Mouse (Mus musculus) MEL (cell line): Measurements from ENCODE around the gene Myo1a. TPM values are rescaled to one million over a fixed set of nuclear protein-coding genes. Genes with fewer than 3 reads are reported as not detected.

Source experiments
- DNase-seq: peaks from one replicate; pipeline ENCODE4 v3.0.0; 2011; ENCODE audit warnings: low read depth, low spot score
- H3K27ac ChIP-seq: 2 replicates; pipeline ENCODE4 v1.5.1; 2012; ENCODE audit warnings: low read depth, mild to moderate bottlenecking, control low read depth, low read length, moderate library complexity; ENCODE audit not compliant: control insufficient read depth
- H3K27me3 ChIP-seq, 2 experiments: fragments of 150-350 bp in 1 of 2; sonication (generic) in 1 of 2; 2 replicates each; pipeline ENCODE4 v1.6.1; 2012; ENCODE audit warnings: low read length in 2 of 2, mild to moderate bottlenecking in 2 of 2, improper control_type of control experiment in 1 of 2, moderate library complexity in 1 of 2; ENCODE audit not compliant: insufficient read depth in 2 of 2, control insufficient read depth in 1 of 2
- H3K36me3 ChIP-seq, 2 experiments: 2 replicates each; pipeline ENCODE4 v1.6.1; 2012 to 2014; ENCODE audit warnings: low read length in 2 of 2, improper control_type of control experiment in 1 of 2, inconsistent platforms in 1 of 2, mild to moderate bottlenecking in 1 of 2; ENCODE audit not compliant: insufficient read depth in 2 of 2, control insufficient read depth in 1 of 2
- H3K4me1 ChIP-seq, 2 experiments: fragments of 150-350 bp in 1 of 2; sonication (generic) in 1 of 2; 2 replicates each; pipeline ENCODE4 v1.6.1; 2012; ENCODE audit warnings: low read length in 2 of 2, improper control_type of control experiment in 1 of 2, mild to moderate bottlenecking in 1 of 2; ENCODE audit not compliant: insufficient read depth in 2 of 2, control insufficient read depth in 1 of 2
- H3K4me3 ChIP-seq, 2 experiments: fragments of 150-350 bp in 1 of 2; sonication (generic) in 1 of 2; 2 replicates each; pipeline ENCODE4 v1.5.1; 2012; ENCODE audit warnings: low read depth in 2 of 2, low read length in 2 of 2, mild to moderate bottlenecking in 2 of 2, moderate library complexity in 2 of 2, control low read depth in 1 of 2, improper control_type of control experiment in 1 of 2; ENCODE audit not compliant: control insufficient read depth in 1 of 2, insufficient read depth in 1 of 2
- H3K79me2 ChIP-seq: 2 replicates; pipeline ENCODE4 v1.6.1; 2012; ENCODE audit warnings: mild to moderate bottlenecking, low read length, moderate library complexity; ENCODE audit not compliant: control insufficient read depth, poor library complexity, insufficient read depth
- H3K9ac ChIP-seq: 2 replicates; pipeline ENCODE4 v1.6.1; 2012; ENCODE audit warnings: low read depth, mild to moderate bottlenecking, control low read depth, low read length, moderate library complexity; ENCODE audit not compliant: control insufficient read depth, poor library complexity, severe bottlenecking
- H3K9me3 ChIP-seq: fragments of 150-350 bp; sonication (generic); replicated peaks from 2 replicates; pipeline ENCODE4 v1.6.1; 2012; ENCODE audit warnings: mild to moderate bottlenecking, low read length, improper control_type of control experiment, moderate library complexity; ENCODE audit not compliant: insufficient read depth
- BHLHE40 ChIP-seq: IDR thresholded peaks from 2 replicates; pipeline ENCODE4 v1.6.1; 2012; ENCODE audit warnings: low read depth, mild to moderate bottlenecking, inconsistent platforms, low read length, improper control_type of control experiment, borderline replicate concordance
- ELF1 ChIP-seq: IDR thresholded peaks from 2 replicates; pipeline ENCODE4 v1.6.1; 2014; ENCODE audit warnings: low read depth, mild to moderate bottlenecking, inconsistent platforms, low read length, improper control_type of control experiment, moderate library complexity
- EP300 ChIP-seq, 2 experiments: IDR thresholded peaks; 2 replicates each; pipeline ENCODE4 v1.6.1; 2011; ENCODE audit warnings: improper control_type of control experiment in 2 of 2, low read length in 2 of 2, low read depth in 1 of 2, mild to moderate bottlenecking in 1 of 2
- ETS1 ChIP-seq: IDR thresholded peaks from 2 replicates; pipeline ENCODE4 v1.6.1; 2012; ENCODE audit warnings: low read depth, mild to moderate bottlenecking, inconsistent platforms, low read length, improper control_type of control experiment, moderate library complexity
- GABPA ChIP-seq: IDR thresholded peaks from 2 replicates; pipeline ENCODE4 v1.6.1; 2012; ENCODE audit warnings: low read depth, mild to moderate bottlenecking, inconsistent platforms, low read length, improper control_type of control experiment, moderate library complexity
- GATA1 ChIP-seq: IDR thresholded peaks from 2 replicates; pipeline ENCODE4 v1.6.1; 2011; ENCODE audit warnings: low read depth, low read length, improper control_type of control experiment
- HCFC1 ChIP-seq: IDR thresholded peaks from 2 replicates; pipeline ENCODE4 v1.6.1; 2012; ENCODE audit warnings: low read depth, mild to moderate bottlenecking, inconsistent platforms, low read length, improper control_type of control experiment, moderate library complexity
- JUND ChIP-seq: IDR thresholded peaks from 2 replicates; pipeline ENCODE4 v1.6.1; 2011; ENCODE audit warnings: low read depth, mild to moderate bottlenecking, improper control_type of control experiment, low read length
- KAT2A ChIP-seq: conservative IDR thresholded peaks from 2 replicates; pipeline ENCODE4 v1.6.1; 2012; ENCODE audit warnings: low read depth, low read length, improper control_type of control experiment, inconsistent platforms
- MAX ChIP-seq: IDR thresholded peaks from 2 replicates; pipeline ENCODE4 v1.6.1; 2011; ENCODE audit warnings: low read length, improper control_type of control experiment
- MAZ ChIP-seq: IDR thresholded peaks from 2 replicates; pipeline ENCODE4 v1.6.1; 2012; ENCODE audit warnings: low read depth, mild to moderate bottlenecking, inconsistent platforms, low read length, improper control_type of control experiment
- MXI1 ChIP-seq: IDR thresholded peaks from 2 replicates; pipeline ENCODE4 v1.6.1; 2011; ENCODE audit warnings: mild to moderate bottlenecking, low read depth, low read length, improper control_type of control experiment
- MYB ChIP-seq: IDR thresholded peaks from 2 replicates; pipeline ENCODE4 v1.6.1; 2011; ENCODE audit warnings: mild to moderate bottlenecking, low read depth, low read length, improper control_type of control experiment
- MYC ChIP-seq: IDR thresholded peaks from 2 replicates; pipeline ENCODE4 v1.6.1; 2011; ENCODE audit warnings: low read depth, mild to moderate bottlenecking, low read length, improper control_type of control experiment, moderate library complexity
- NRF1 ChIP-seq: IDR thresholded peaks from 2 replicates; pipeline ENCODE4 v1.6.1; 2014; ENCODE audit warnings: low read depth, mild to moderate bottlenecking, inconsistent platforms, low read length, improper control_type of control experiment, moderate library complexity; ENCODE audit not compliant: poor library complexity, insufficient read depth, severe bottlenecking
- POLR2A ChIP-seq, 2 experiments: IDR thresholded peaks; 2 replicates each; pipeline ENCODE4 v1.6.1; 2011 to 2012; ENCODE audit warnings: low read length in 2 of 2, mild to moderate bottlenecking in 2 of 2, control low read depth in 1 of 2, improper control_type of control experiment in 1 of 2, low read depth in 1 of 2, moderate library complexity in 1 of 2; ENCODE audit not compliant: control insufficient read depth in 1 of 2, insufficient read depth in 1 of 2, poor library complexity in 1 of 2
- POLR2AphosphoS2 ChIP-seq: IDR thresholded peaks from 2 replicates; pipeline ENCODE4 v1.6.1; 2011; ENCODE audit warnings: low read length, improper control_type of control experiment
- POLR2AphosphoS5 ChIP-seq: IDR thresholded peaks from 2 replicates; pipeline ENCODE4 v1.6.1; 2012; ENCODE audit warnings: low read depth, borderline replicate concordance, mild to moderate bottlenecking, inconsistent platforms, low read length, moderate library complexity, mixed read lengths
- RCOR1 ChIP-seq: IDR thresholded peaks from 2 replicates; pipeline ENCODE4 v1.6.1; 2012; ENCODE audit warnings: low read depth, mild to moderate bottlenecking, inconsistent platforms, low read length, improper control_type of control experiment
- SIN3A ChIP-seq: IDR thresholded peaks from 2 replicates; pipeline ENCODE4 v1.6.1; 2012; ENCODE audit warnings: low read length, improper control_type of control experiment, inconsistent platforms
- SMC3 ChIP-seq: IDR thresholded peaks from 2 replicates; pipeline ENCODE4 v1.6.1; 2011; ENCODE audit warnings: low read depth, low read length, improper control_type of control experiment
- TAL1 ChIP-seq: IDR thresholded peaks from 2 replicates; pipeline ENCODE4 v1.6.1; 2012; ENCODE audit warnings: mild to moderate bottlenecking, inconsistent platforms, low read length, moderate library complexity, mixed read lengths
- TBP ChIP-seq: IDR thresholded peaks from 2 replicates; pipeline ENCODE4 v1.8.0; 2011; ENCODE audit warnings: low read depth, low read length, improper control_type of control experiment
- TCF12 ChIP-seq: IDR thresholded peaks from 2 replicates; pipeline ENCODE4 v1.6.1; 2014; ENCODE audit warnings: low read depth, mild to moderate bottlenecking, inconsistent platforms, low read length, improper control_type of control experiment, moderate library complexity
- UBTF ChIP-seq: IDR thresholded peaks from 2 replicates; pipeline ENCODE4 v1.6.1; 2012; ENCODE audit warnings: low read depth, mild to moderate bottlenecking, inconsistent platforms, low read length, improper control_type of control experiment, moderate library complexity, borderline replicate concordance; ENCODE audit not compliant: insufficient read depth
- USF1 ChIP-seq: IDR thresholded peaks from 2 replicates; pipeline ENCODE4 v1.6.1; 2014; ENCODE audit warnings: low read depth, mild to moderate bottlenecking, inconsistent platforms, low read length, improper control_type of control experiment, moderate library complexity
- USF2 ChIP-seq, 2 experiments: IDR thresholded peaks; 2 replicates each; pipeline ENCODE4 v1.6.1; 2011 to 2012; ENCODE audit warnings: improper control_type of control experiment in 2 of 2, low read length in 2 of 2, borderline replicate concordance in 1 of 2, inconsistent platforms in 1 of 2, low read depth in 1 of 2, mild to moderate bottlenecking in 1 of 2; ENCODE audit not compliant: insufficient read depth in 1 of 2
- ZC3H11A ChIP-seq: IDR thresholded peaks from 2 replicates; pipeline ENCODE4 v1.6.1; 2012; ENCODE audit warnings: low read depth, mild to moderate bottlenecking, inconsistent platforms, low read length, improper control_type of control experiment
- ZNF384 ChIP-seq: IDR thresholded peaks from 2 replicates; pipeline ENCODE4 v1.6.1; 2012; ENCODE audit warnings: low read depth, mild to moderate bottlenecking, inconsistent platforms, low read length, improper control_type of control experiment
- polyA plus RNA-seq, 2 experiments: library from polyadenylated mRNA; stranded (reverse) in 1 of 2; unstranded in 1 of 2; fragments of >175 nt in 1 of 2; fragments of >200 nt in 1 of 2; gene quantifications; 2 replicates each; pipeline versions ENCODE4 v1.2.1 to v1.2.4; 2012; ENCODE audit warnings: low replicate concordance in 2 of 2, low read depth in 1 of 2; ENCODE audit not compliant: insufficient read length in 2 of 2, insufficient read depth in 1 of 2, missing spikeins in 1 of 2
- total RNA-seq: library from RNA; depleted of rRNA; stranded (reverse); fragments of 300-350 nt; gene quantifications from 2 replicates; pipeline ENCODE4 v1.2.3, GENCODE M21; 2012

Myo1a gene
- total and polyA plus RNA-seq, 3 experiments: 0.08 to 0.33 TPM; not detected in 1

DNA sequence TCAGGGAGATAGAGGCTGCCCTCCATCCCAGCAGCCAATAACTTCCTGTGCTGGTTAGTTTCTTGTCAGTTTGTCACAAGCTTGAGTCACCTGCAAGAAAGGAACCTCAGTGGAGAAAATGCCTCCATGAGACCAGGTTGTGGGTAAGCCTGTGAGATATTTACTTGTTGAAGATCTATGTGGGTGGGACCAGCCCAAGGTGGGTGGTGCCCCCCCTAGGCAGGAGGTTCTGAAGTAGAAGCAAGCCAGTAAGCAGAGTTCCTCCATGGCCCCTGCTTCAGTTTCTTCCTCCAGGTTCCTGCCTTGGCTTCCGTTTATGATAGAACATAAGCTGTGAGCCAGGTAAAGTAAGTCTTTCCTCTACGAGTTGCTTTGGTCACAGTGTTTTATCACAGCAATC, 31.3 kb downstream of the Myo1a start:
- Histone ChIP-seq H3K36me3 (peaks cover 0 to 23% of the 10 kb centered on the region in 2 experiments; a peak in 2 of 4 replicates), H3K27me3 (no peaks in the 10 kb centered on the region), H3K79me2 (peaks cover 9% of the 10 kb centered on the region), H3K9ac (no peak overlapping the region), H3K4me1 (peaks cover 11 to 24% of the 10 kb centered on the region in 2 experiments), H3K9me3 (no peaks in the 10 kb centered on the region), H3K4me3 (peak overlapping the region in 1 of 2 experiments; percentile 27; a peak in 2 of 4 replicates), H3K27ac (peak overlapping the region; percentile 89)
- DNase-seq: peak; percentile 71
- TF ChIP-seq ZC3H11A (no peak), RCOR1 (no peak), BHLHE40 (no peak), GATA1 (no peak; the same call in 1 of the 2 replicates), JUND (no peak), UBTF (no peak), ETS1 (no peak), SMC3 (no peak), GABPA (no peak), TCF12 (no peak), NRF1 (no peak), ELF1 (no peak)

DNA sequence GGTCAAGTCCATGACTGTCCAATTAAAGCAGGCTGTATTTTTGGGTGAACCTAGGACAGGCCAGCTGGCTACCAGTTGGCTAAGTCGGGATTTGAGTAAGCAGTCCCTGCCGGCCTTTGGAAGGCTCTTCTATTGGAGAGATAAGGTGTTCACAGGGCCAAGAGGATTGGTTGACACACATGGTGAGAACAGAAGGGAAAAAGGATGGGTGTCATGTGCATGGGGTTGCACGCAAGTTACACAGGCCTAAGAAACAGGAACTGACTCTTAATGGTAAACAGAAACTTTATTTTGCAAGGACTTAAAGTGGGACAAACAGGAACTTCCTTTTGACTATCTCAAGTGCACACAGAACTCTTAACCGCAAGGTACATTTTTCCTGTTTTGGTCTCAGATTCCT, 31.9 kb downstream of the Myo1a start:
- peak overlapping the region; percentile 32 for H3K4me3 ChIP-seq
- H3K79me2 ChIP-seq: peaks cover 9% of the 10 kb centered on the region
- peaks cover 0 to 23% of the 10 kb centered on the region in 2 experiments; a peak in 2 of 4 replicates for H3K36me3 ChIP-seq
- H3K9me3 ChIP-seq: no peaks in the 10 kb centered on the region
- H3K9ac ChIP-seq: peak overlapping the region; percentile 49
- peaks cover 5 to 23% of the 10 kb centered on the region in 2 experiments; a peak in 3 of 4 replicates for H3K4me1 ChIP-seq
- no peaks in the 10 kb centered on the region for H3K27me3 ChIP-seq
- H3K27ac ChIP-seq: peak overlapping the region; percentile 89
- peak; percentile 91 for DNase-seq
- TF ChIP-seq USF2 (IDR thresholded peaks at IDR 0.05; ENCODE audit: borderline replicate concordance in 1 of 2, insufficient read depth in 1 of 2, low read depth in 1 of 2, low read length in 2 of 2) (no peak), POLR2AphosphoS2 (peak; percentile 63; the same call in 1 of the 2 replicates), MXI1 (peak; percentile 95), EP300 (IDR thresholded peaks at IDR 0.05; ENCODE audit: low read depth in 1 of 2, low read length in 2 of 2) (peak; percentile 82 to 83), ZNF384 (no peak), ETS1 (peak; percentile 84), SIN3A (peak; percentile 90), TAL1 (peak; percentile 67), JUND (0 out of 2 replicates have a peak, but pooled peaks have one; percentile 20), GABPA (no peak), ELF1 (peak; percentile 76; the same call in 1 of the 2 replicates), HCFC1 (peak; percentile 65; the same call in 1 of the 2 replicates), UBTF (no peak), NRF1 (peak; percentile 30; the same call in 1 of the 2 replicates), MYB (0 out of 2 replicates have a peak, but pooled peaks have one; percentile 30), MYC (peak; percentile 96), MAZ (peak; percentile 35; the same call in 1 of the 2 replicates), TCF12 (peak; percentile 67), MAX (peak; percentile 83), BHLHE40 (peak; percentile 84), POLR2AphosphoS5 (no peak), TBP (peak; percentile 49), KAT2A (peak; percentile 37; the same call in 1 of the 2 replicates), USF1 (peak; percentile 68), POLR2A (IDR thresholded peaks at IDR 0.05; ENCODE audit: control insufficient read depth in 1 of 2, insufficient read depth in 1 of 2, low read depth in 1 of 2, low read length in 2 of 2, poor library complexity in 1 of 2) (peak in 1 of 2 experiments; percentile 17; a peak in 1 of 4 replicates), RCOR1 (peak; percentile 69)
